Mouse (Mus musculus): ENCODE results near the gene Gm21820. TPM values are rescaled to one million over a fixed set of nuclear protein-coding genes. Genes with fewer than 3 reads are reported as not detected.
"Not testable (repeated sequence)": the region's sequence is repeated elsewhere in the genome, so short reads cannot be mapped to it uniquely, and the experiment has no call there.

Gm21820 gene
- total RNA-seq (2021): not detected
- long read RNA-seq: 0 reads

GRCm38 (mm10) chrY:5249341-5249740, at the start of gene Gm21820:
TSS of gene Gm21820 (minus strand) at chrY:5249441.
- DNase-seq (ENCODE audit: low spot score in 2 of 2): not testable (repeated sequence)

Other genes starting within 250 kb of the Gm21820 start
- gene Gm20918, start 205.5 kb downstream of the Gm21820 start, total RNA-seq (2021): not detected